Mouse (Mus musculus) embryonic fibroblast, embryonic 13.5 days (primary cell): ENCODE data around the gene Dydc1.

Experiments
- CTCF ChIP-seq: IDR thresholded peaks from 2 replicates; pipeline ENCODE4 v1.5.1; 2011; ENCODE audit warnings: mild to moderate bottlenecking, control low read depth, low read length, moderate library complexity, borderline replicate concordance; ENCODE audit not compliant: insufficient read depth
- POLR2A ChIP-seq: IDR thresholded peaks from 2 replicates; pipeline ENCODE4 v1.6.1; 2011; ENCODE audit warnings: low read depth, mild to moderate bottlenecking, control low read depth, low read length, moderate library complexity

- TF ChIP-seq POLR2A: no peak
- no peak for TF ChIP-seq CTCF
Measured at GRCm38 (mm10) chr14:41098726-41099125, 26.0 kb downstream of the Dydc1 start.
